Mouse (Mus musculus) kidney, adult 9 months (tissue): ENCODE results near the gene March8.
A peak's percentile ranks its signal among the peaks of the same experiment; 100 is the strongest.
"Not testable (repeated sequence)": the region's sequence is repeated elsewhere in the genome, so short reads cannot be mapped to it uniquely, and the experiment has no call there.

Experiments used
- DNase-seq: peaks from one replicate; pipeline ENCODE4 v3.0.0; 2022

March8 gene

GRCm38 (mm10) chr6:116337835-116338501 lies at the start of gene March8:
Gene March8 (plus strand): TSS chr6:116338024.
- peak; percentile 96 for DNase-seq

- DNase-seq: no peak
These were observed 26.4 kb upstream of the March8 start for GRCm38 (mm10) chr6:116311411-116311810.

GRCm38 (mm10) chr6:116319259-116319658 lies 18.6 kb upstream of the March8 start:
- no peak for DNase-seq

GRCm38 (mm10) chr6:116326641-116327040 lies 11.2 kb upstream of the March8 start:
- DNase-seq: no peak

- DNase-seq: no peak
These were observed 6.4 kb upstream of the March8 start for GRCm38 (mm10) chr6:116331396-116331795.

- no peak for DNase-seq
These were observed 374 bp upstream of the March8 start for GRCm38 (mm10) chr6:116337466-116337834.

- DNase-seq: no peak
These were observed 696 bp downstream of the March8 start for GRCm38 (mm10) chr6:116338520-116338919.

GRCm38 (mm10) chr6:116339088-116339487 lies 1.3 kb downstream of the March8 start:
- no peak for DNase-seq

GRCm38 (mm10) chr6:116340521-116340920 lies 2.7 kb downstream of the March8 start:
- DNase-seq: no peak

- DNase-seq: peak; percentile 70
These were observed 10.1 kb downstream of the March8 start for GRCm38 (mm10) chr6:116347953-116348352.

- no peak for DNase-seq
These were observed 12.2 kb downstream of the March8 start for GRCm38 (mm10) chr6:116349997-116350396.

- no peak for DNase-seq
These were observed 12.8 kb downstream of the March8 start for GRCm38 (mm10) chr6:116350643-116351042.

- no peak for DNase-seq
These were observed 13.7 kb downstream of the March8 start for GRCm38 (mm10) chr6:116351534-116351933.

- no peak for DNase-seq
These were observed 15.6 kb downstream of the March8 start for GRCm38 (mm10) chr6:116353428-116353827.

- DNase-seq: not testable (repeated sequence)
These were observed 18.6 kb downstream of the March8 start for GRCm38 (mm10) chr6:116356311-116356947.

GRCm38 (mm10) chr6:116356948-116357325 lies 19.1 kb downstream of the March8 start:
- DNase-seq: no peak

- DNase-seq: no peak
These were observed 20.2 kb downstream of the March8 start for GRCm38 (mm10) chr6:116358056-116358455.

- DNase-seq: no peak
These were observed 21.4 kb downstream of the March8 start for GRCm38 (mm10) chr6:116359256-116359655.

GRCm38 (mm10) chr6:116361463-116361862 lies 23.6 kb downstream of the March8 start:
- no peak for DNase-seq

GRCm38 (mm10) chr6:116361993-116362392 lies 24.2 kb downstream of the March8 start:
- DNase-seq: no peak

- DNase-seq: no peak
These were observed 30.1 kb downstream of the March8 start for GRCm38 (mm10) chr6:116367971-116368370.

- DNase-seq: no peak
These were observed 32.0 kb downstream of the March8 start for GRCm38 (mm10) chr6:116369811-116370210.

- DNase-seq: no peak
These were observed 32.6 kb downstream of the March8 start for GRCm38 (mm10) chr6:116370216-116370976.

GRCm38 (mm10) chr6:116371500-116371899 lies 33.7 kb downstream of the March8 start:
- no peak for DNase-seq
